Mouse (Mus musculus) spleen, embryonic (tissue): ENCODE data around the gene Mrgprb8.
"Not testable (repeated sequence)": the region's sequence is repeated elsewhere in the genome, so short reads cannot be mapped to it uniquely, and the experiment has no call there.

Source experiments
- CTCF ChIA-PET: fragments of 350-600 bp; sonication (Branson Sonifier 250); formaldehyde crosslinking; loops from one replicate; lab custom pipeline; 2022; lab: Charles Lee

The Mrgprb8 gene

GRCm38 (mm10) chr7:48388226-48388625 lies at the start of gene Mrgprb8:
Mrgprb8 (plus strand) TSS chr7:48388526.
- CTCF ChIA-PET: no interaction called here

GRCm38 (mm10) chr7:48435936-48436335 lies 47.6 kb downstream of the Mrgprb8 start:
- CTCF ChIA-PET: not testable (repeated sequence)

- CTCF ChIA-PET: no interaction called here
These were observed 48.3 kb downstream of the Mrgprb8 start for GRCm38 (mm10) chr7:48436581-48436980.
